Mouse (Mus musculus) gastrocnemius, postnatal 36 days (tissue): ENCODE data around the gene Sec61b. TPM values are rescaled to one million over a fixed set of nuclear protein-coding genes. Genes with fewer than 3 reads are reported as not detected.

Experiments
- total RNA-seq, 2 experiments: library from RNA; stranded (reverse); gene quantifications; 2 replicates each; pipeline ENCODE4 v1.2.3; 2021

The Sec61b gene
- total RNA-seq, 2 experiments from 2014 or later: 41.6 to 55.7 TPM

Other genes with a start within 250 kb of the Sec61b start
- gene Tgfbr1, start 121.4 kb upstream of the Sec61b start, total RNA-seq: 10 to 100 TPM; 19.1 to 19.2 TPM
- gene Alg2, start 325 bp upstream of the Sec61b start, total RNA-seq: 10 to 100 TPM in 1 of 2 experiments, 1 to 10 TPM in 1; 8.8 to 13.1 TPM